Mouse (Mus musculus): ENCODE data around the gene Cav3.

Cav3 gene

GRCm38 (mm10) chr6:112495219-112495618, 35.9 kb downstream of the Cav3 start:
- DNase-seq (ENCODE audit: low spot score): no peak

- no peak for DNase-seq (ENCODE audit: low spot score)
Observed at GRCm38 (mm10) chr6:112496291-112497060, 37.2 kb downstream of the Cav3 start.

DNA sequence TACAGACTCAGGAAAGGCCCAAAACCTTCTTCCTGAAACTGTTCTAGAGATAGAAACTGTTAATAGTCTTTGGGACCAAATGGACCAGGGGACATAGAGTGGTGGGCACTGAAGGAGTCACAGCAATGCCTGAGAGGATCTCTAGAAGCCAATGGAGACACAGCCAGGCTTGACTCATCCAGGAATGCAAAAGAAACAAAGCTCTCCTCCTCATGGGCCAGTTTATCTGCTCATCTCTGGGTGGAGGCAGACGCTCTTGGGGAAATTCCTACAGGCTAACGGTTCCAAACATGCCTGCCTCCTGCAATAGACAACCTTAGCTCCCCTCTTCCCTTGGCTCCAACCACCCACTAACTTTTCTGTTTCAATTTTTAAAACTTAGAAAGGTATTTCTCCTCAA, 38.2 kb downstream of the Cav3 start:
- DNase-seq (ENCODE audit: low spot score): no peak

GRCm38 (mm10) chr6:112498716-112499115, 39.4 kb downstream of the Cav3 start:
- no peak for DNase-seq (ENCODE audit: low spot score)

GRCm38 (mm10) chr6:112499456-112499855, 40.2 kb downstream of the Cav3 start:
- DNase-seq (ENCODE audit: low spot score): no peak

DNA sequence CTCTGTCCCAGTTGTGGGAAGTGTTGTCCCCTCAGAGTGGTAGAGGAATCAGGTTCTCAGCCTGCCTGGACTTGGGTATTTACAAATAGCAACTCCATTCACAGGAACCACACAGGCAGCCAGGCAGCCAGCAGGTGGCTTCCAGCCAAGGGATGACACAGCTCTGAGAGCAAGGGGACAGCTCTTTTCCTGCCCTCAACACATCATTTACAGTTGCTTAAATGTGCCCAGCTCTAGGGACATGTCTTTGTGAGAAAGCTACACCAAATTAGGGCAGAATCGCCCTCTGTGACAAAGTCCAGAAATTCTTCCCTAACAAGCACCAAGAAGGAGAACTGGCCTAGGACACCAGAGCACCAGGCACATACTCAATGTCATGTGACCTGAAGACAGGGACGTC, 41.9 kb downstream of the Cav3 start:
- DNase-seq (ENCODE audit: low spot score): no peak

DNA sequence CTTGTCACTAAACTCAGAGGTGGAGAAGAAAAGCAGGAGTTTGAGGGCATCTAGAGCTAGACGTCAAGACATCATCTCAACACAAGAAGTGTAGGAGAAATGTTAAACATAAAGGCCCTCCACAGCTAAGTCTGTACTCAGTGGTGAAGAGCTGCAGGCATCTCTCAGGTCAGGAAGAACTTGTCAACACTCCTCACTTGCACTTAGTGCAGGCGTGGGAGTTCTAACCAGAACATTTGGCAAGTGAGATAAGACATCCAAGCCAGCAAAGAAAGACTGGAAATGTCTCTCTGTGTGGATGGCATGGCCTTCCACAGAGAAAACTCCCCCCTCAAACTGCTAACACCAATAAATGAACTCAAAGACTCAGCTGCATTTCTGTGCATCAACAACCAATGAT, 48.3 kb downstream of the Cav3 start:
- no peak for DNase-seq (ENCODE audit: low spot score)

DNA sequence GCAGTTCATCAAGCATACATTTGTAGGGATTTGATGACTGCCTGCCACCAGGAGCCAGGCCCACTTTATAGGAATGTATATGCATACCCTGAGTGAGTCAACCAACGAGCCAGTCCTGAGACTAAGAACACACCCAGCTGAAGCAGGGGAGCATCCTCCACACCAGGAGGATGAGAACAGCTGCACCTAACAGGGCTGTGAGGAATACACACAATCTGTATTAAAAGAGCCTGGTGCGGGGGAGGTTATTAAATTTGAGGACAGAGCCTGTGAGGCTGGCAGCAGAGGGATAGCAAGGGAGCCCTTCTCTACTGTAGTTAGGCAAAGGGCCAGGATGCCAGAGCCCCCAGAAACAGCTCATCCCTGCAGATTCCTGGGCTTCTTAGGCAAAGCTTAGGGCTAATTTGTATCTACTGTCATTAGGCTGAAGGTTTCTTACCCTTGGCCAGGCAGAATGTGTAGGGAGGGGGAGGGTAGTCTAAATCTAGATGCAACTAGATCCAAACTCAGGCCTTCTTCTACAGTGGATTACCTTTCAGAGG, 50.4 kb downstream of the Cav3 start:
- DNase-seq (ENCODE audit: low spot score): no peak

DNA sequence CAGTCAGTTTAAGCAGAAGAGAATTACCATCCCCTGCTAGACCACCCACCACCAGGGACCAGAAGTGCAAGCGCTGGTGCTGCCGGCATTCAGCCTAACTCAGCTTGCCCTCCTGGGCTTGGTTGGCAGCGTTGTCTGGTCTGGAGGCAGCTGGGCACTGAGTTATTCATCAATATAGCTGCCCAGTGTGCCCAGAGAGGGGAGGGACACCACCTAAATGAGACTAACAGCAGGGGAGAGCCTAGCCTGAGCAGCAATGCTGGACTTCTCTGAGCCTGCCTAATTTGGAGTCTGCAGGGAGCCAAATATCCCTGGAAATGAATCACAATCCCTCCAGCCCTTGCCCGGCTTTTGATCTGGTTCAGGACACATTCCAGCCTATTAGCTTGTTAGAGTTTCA, 51.0 kb downstream of the Cav3 start:
- DNase-seq (ENCODE audit: low spot score): no peak

- DNase-seq (ENCODE audit: low spot score): no peak
Observed at GRCm38 (mm10) chr6:112514591-112514990, 55.3 kb downstream of the Cav3 start.

DNA sequence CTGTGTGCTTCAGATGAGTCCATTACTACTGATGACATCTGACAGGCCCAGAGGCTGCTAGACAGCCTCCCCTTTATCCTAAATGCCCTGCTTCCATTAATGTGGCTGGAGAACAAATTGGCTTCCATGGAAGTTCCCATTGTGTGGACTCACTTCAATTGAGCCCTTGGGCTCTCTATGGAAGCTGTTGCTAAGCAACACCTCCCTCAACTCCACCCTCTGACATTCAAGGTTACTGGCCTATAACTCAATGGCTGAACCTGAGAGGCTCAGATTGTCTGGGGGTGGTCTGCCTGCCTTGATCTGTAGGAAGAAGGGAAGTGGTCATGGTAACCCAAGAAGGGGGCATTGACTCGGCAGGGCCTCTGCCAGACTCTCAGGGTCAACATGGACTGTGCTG, 57.2 kb downstream of the Cav3 start:
- no peak for DNase-seq (ENCODE audit: low spot score)

GRCm38 (mm10) chr6:112517572-112517971, 58.3 kb downstream of the Cav3 start:
- no peak for DNase-seq (ENCODE audit: low spot score)

DNA sequence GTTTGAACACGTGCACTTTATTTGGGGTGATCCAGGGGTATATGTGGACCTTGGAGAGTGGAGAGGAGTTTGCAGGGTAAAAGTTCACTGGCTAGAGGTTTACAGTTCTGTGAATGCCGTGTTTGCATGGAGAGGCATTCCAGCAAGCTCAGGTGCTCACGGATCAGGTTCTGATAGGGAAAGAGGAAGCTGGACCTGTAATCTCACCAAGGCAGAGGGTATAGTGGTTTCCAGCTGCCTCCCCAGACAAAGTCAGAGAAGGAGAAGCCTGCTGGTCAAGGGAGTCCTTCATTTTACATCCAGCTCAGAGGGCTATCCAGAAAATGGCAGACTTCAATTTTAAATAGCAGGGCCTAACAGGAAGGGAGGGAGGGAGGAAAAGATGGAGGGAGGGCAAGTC, 58.7 kb downstream of the Cav3 start:
- DNase-seq (ENCODE audit: low spot score): no peak
